Mouse (Mus musculus): ENCODE measurements around the gene Slc30a10. TPM values are rescaled to one million over a fixed set of nuclear protein-coding genes. Genes with fewer than 3 reads are reported as not detected.
A peak's percentile ranks its signal among the peaks of the same experiment; 100 is the strongest.

Gene Slc30a10
- polyA plus RNA-seq, 1 experiment from 2014 or later, result 8.3 TPM

- Histone ChIP-seq H3K9ac (ENCODE audit: low read depth, low read length) (no peak overlapping the region), H3K27ac (ENCODE audit: low read depth, low read length) (no peak overlapping the region), H3K4me2 (ENCODE audit: low read length) (no peak overlapping the region), H3K9me3 (ENCODE audit: control insufficient read depth, low read length) (no peaks in the 10 kb centered on the region), H3K27me3 (replicated peaks; ENCODE audit: control insufficient read depth, insufficient read depth, low read length) (no peaks in the 10 kb centered on the region), H3K4me3 (ENCODE audit: low read length) (no peak overlapping the region), H3K36me3 (ENCODE audit: control insufficient read depth, insufficient read depth, low read length) (no peaks in the 10 kb centered on the region), H3K4me1 (ENCODE audit: control insufficient read depth, insufficient read depth, low read depth, low read length) (peaks cover 14% of the 10 kb centered on the region)
- 93% methylated on average over 4 of the region's 4 CpGs for WGBS
- ATAC-seq, result no peak
These were observed 25.2 kb downstream of the Slc30a10 start for GRCm38 (mm10) chr1:185479861-185480260.

- Histone ChIP-seq H3K4me3 (ENCODE audit: low read length) (peak overlapping the region; percentile 34), H3K4me1 (ENCODE audit: control insufficient read depth, insufficient read depth, low read depth, low read length) (peaks cover 14% of the 10 kb centered on the region), H3K27ac (ENCODE audit: low read depth, low read length) (peak overlapping the region; percentile 77), H3K9ac (ENCODE audit: low read depth, low read length) (peak overlapping the region; percentile 28), H3K4me2 (ENCODE audit: low read length) (peak overlapping the region; percentile 62), H3K9me3 (ENCODE audit: control insufficient read depth, low read length) (no peaks in the 10 kb centered on the region), H3K36me3 (ENCODE audit: control insufficient read depth, insufficient read depth, low read length) (no peaks in the 10 kb centered on the region), H3K27me3 (replicated peaks; ENCODE audit: control insufficient read depth, insufficient read depth, low read length) (no peaks in the 10 kb centered on the region)
- WGBS, result 27% methylated on average over 19 of the region's 19 CpGs
- ATAC-seq, result peak; percentile 79
These were observed 27.5 kb downstream of the Slc30a10 start for GRCm38 (mm10) chr1:185482001-185482761.

GRCm38 (mm10) chr1:185482762-185483161, 28.1 kb downstream of the Slc30a10 start:
- 0 out of 2 replicates have a peak overlapping the region, but pooled peaks have one; percentile 9 for H3K9ac ChIP-seq (ENCODE audit: low read depth, low read length)
- ATAC-seq, result no peak; the same call in 1 of the 2 replicates
- H3K27ac ChIP-seq (ENCODE audit: low read depth, low read length), result peak overlapping the region; percentile 77

GRCm38 (mm10) chr1:185483356-185484057, 28.9 kb downstream of the Slc30a10 start:
- H3K27me3 ChIP-seq (replicated peaks; ENCODE audit: control insufficient read depth, insufficient read depth, low read length), result no peaks in the 10 kb centered on the region
- no peaks in the 10 kb centered on the region for H3K9me3 ChIP-seq (ENCODE audit: control insufficient read depth, low read length)
- H3K4me1 ChIP-seq (ENCODE audit: control insufficient read depth, insufficient read depth, low read depth, low read length), result peaks cover 14% of the 10 kb centered on the region
- no peak for ATAC-seq
- H3K27ac ChIP-seq (ENCODE audit: low read depth, low read length), result no peak overlapping the region
- no peaks in the 10 kb centered on the region for H3K36me3 ChIP-seq (ENCODE audit: control insufficient read depth, insufficient read depth, low read length)
- no peak overlapping the region for H3K9ac ChIP-seq (ENCODE audit: low read depth, low read length)
- no peak overlapping the region for H3K4me3 ChIP-seq (ENCODE audit: low read length)
- H3K4me2 ChIP-seq (ENCODE audit: low read length), result no peak overlapping the region
- WGBS, result 81% methylated on average over 12 of the region's 12 CpGs

More at GRCm38 (mm10) chr1:185482762-185483161, 28.1 kb downstream of the Slc30a10 start:
- Histone ChIP-seq H3K4me3 (ENCODE audit: low read length) (no peak overlapping the region), H3K36me3 (ENCODE audit: control insufficient read depth, insufficient read depth, low read length) (no peaks in the 10 kb centered on the region), H3K9me3 (ENCODE audit: control insufficient read depth, low read length) (no peaks in the 10 kb centered on the region), H3K4me1 (ENCODE audit: control insufficient read depth, insufficient read depth, low read depth, low read length) (peaks cover 14% of the 10 kb centered on the region), H3K4me2 (ENCODE audit: low read length) (peak overlapping the region; percentile 62), H3K27me3 (replicated peaks; ENCODE audit: control insufficient read depth, insufficient read depth, low read length) (no peaks in the 10 kb centered on the region)
- 64% methylated on average over 2 of the region's 2 CpGs for WGBS

GRCm38 (mm10) chr1:185484281-185484680, 29.6 kb downstream of the Slc30a10 start:
- no peak overlapping the region for H3K4me3 ChIP-seq (ENCODE audit: low read length)
- WGBS, result 49% methylated on average over 19 of the region's 19 CpGs
- no peaks in the 10 kb centered on the region for H3K36me3 ChIP-seq (ENCODE audit: control insufficient read depth, insufficient read depth, low read length)
- ATAC-seq, result no peak
- H3K9me3 ChIP-seq (ENCODE audit: control insufficient read depth, low read length), result no peaks in the 10 kb centered on the region
- peak overlapping the region; percentile 1; the same call in 1 of the 2 replicates for H3K4me2 ChIP-seq (ENCODE audit: low read length)
- 0 out of 2 replicates have a peak overlapping the region, but pooled peaks have one; percentile 20 for H3K27ac ChIP-seq (ENCODE audit: low read depth, low read length)
- H3K4me1 ChIP-seq (ENCODE audit: control insufficient read depth, insufficient read depth, low read depth, low read length), result peaks cover 18% of the 10 kb centered on the region
- no peaks in the 10 kb centered on the region for H3K27me3 ChIP-seq (replicated peaks; ENCODE audit: control insufficient read depth, insufficient read depth, low read length)
- no peak overlapping the region for H3K9ac ChIP-seq (ENCODE audit: low read depth, low read length)

GRCm38 (mm10) chr1:185489893-185490292, 35.2 kb downstream of the Slc30a10 start:
- Histone ChIP-seq H3K4me1 (ENCODE audit: control insufficient read depth, insufficient read depth, low read depth, low read length) (peaks cover 4% of the 10 kb centered on the region; the same call in 1 of the 2 replicates), H3K4me2 (ENCODE audit: low read length) (no peak overlapping the region), H3K27ac (ENCODE audit: low read depth, low read length) (no peak overlapping the region), H3K9ac (ENCODE audit: low read depth, low read length) (no peak overlapping the region), H3K36me3 (ENCODE audit: control insufficient read depth, insufficient read depth, low read length) (no peaks in the 10 kb centered on the region), H3K9me3 (ENCODE audit: control insufficient read depth, low read length) (no peaks in the 10 kb centered on the region), H3K27me3 (replicated peaks; ENCODE audit: control insufficient read depth, insufficient read depth, low read length) (no peaks in the 10 kb centered on the region), H3K4me3 (ENCODE audit: low read length) (no peak overlapping the region)
- ATAC-seq, result no peak
- WGBS, result 66% methylated on average over 6 of the region's 6 CpGs

GRCm38 (mm10) chr1:185490603-185491002, 36.0 kb downstream of the Slc30a10 start:
- ATAC-seq, result no peak
- Histone ChIP-seq H3K9ac (ENCODE audit: low read depth, low read length) (no peak overlapping the region), H3K36me3 (ENCODE audit: control insufficient read depth, insufficient read depth, low read length) (no peaks in the 10 kb centered on the region), H3K4me3 (ENCODE audit: low read length) (no peak overlapping the region), H3K27ac (ENCODE audit: low read depth, low read length) (no peak overlapping the region), H3K27me3 (replicated peaks; ENCODE audit: control insufficient read depth, insufficient read depth, low read length) (no peaks in the 10 kb centered on the region), H3K4me1 (ENCODE audit: control insufficient read depth, insufficient read depth, low read depth, low read length) (peaks cover 4% of the 10 kb centered on the region; the same call in 1 of the 2 replicates), H3K4me2 (ENCODE audit: low read length) (no peak overlapping the region), H3K9me3 (ENCODE audit: control insufficient read depth, low read length) (no peaks in the 10 kb centered on the region)
- 85% methylated on average over 2 of the region's 2 CpGs for WGBS

- Histone ChIP-seq H3K4me3 (ENCODE audit: low read length) (no peak overlapping the region), H3K9ac (ENCODE audit: low read depth, low read length) (no peak overlapping the region), H3K4me1 (ENCODE audit: control insufficient read depth, insufficient read depth, low read depth, low read length) (peaks cover 7% of the 10 kb centered on the region; the same call in 1 of the 2 replicates), H3K9me3 (ENCODE audit: control insufficient read depth, low read length) (no peaks in the 10 kb centered on the region), H3K4me2 (ENCODE audit: low read length) (no peak overlapping the region), H3K27ac (ENCODE audit: low read depth, low read length) (peak overlapping the region; percentile 58), H3K27me3 (replicated peaks; ENCODE audit: control insufficient read depth, insufficient read depth, low read length) (no peaks in the 10 kb centered on the region), H3K36me3 (ENCODE audit: control insufficient read depth, insufficient read depth, low read length) (no peaks in the 10 kb centered on the region)
- ATAC-seq, result peak; percentile 95
- WGBS, result 22% methylated on average over 4 of the region's 4 CpGs
These were observed 38.9 kb downstream of the Slc30a10 start for GRCm38 (mm10) chr1:185493439-185494034.
